Mouse (Mus musculus): ENCODE measurements around the gene Crybg2. TPM values are rescaled to one million over a fixed set of nuclear protein-coding genes. Genes with fewer than 3 reads are reported as not detected.

Gene Crybg2
- 1.2 and 2.1 TPM in 2 replicates for polyA plus RNA-seq (2012; rRNA removed)

GRCm38 (mm10) chr4:134060135-134060865 lies at the start of gene Crybg2:
Gene Crybg2 (plus strand): TSS chr4:134060815.

GRCm38 (mm10) chr4:134018779-134019145 lies 41.9 kb upstream of the Crybg2 start, which contains the start of gene Lin28a:
Gene Lin28a (minus strand): TSS chr4:134018841.

GRCm38 (mm10) chr4:134053538-134053937 lies 7.1 kb upstream of the Crybg2 start, which contains the start of gene Zfp683:
Gene Zfp683 (plus strand): TSS chr4:134053838.

GRCm38 (mm10) chr4:134094923-134095547 lies 34.4 kb downstream of the Crybg2 start, which contains the start of gene Cd52:
Gene Cd52 (minus strand): TSS chr4:134095082.

GRCm38 (mm10) chr4:134101979-134102741 lies 41.5 kb downstream of the Crybg2 start, which contains the start of gene Ubxn11:
Gene Ubxn11 (plus strand): TSS chr4:134102570.

GRCm38 (mm10) chr4:134128221-134128982 lies 67.8 kb downstream of the Crybg2 start, which contains the start of gene Sh3bgrl3:
Gene Sh3bgrl3 (minus strand): TSS chr4:134128789.

Other genes starting within 250 kb of the Crybg2 start
- 14.3 and 18.3 TPM in 2 replicates for gene Rps6ka1, start 173.0 kb upstream of the Crybg2 start, polyA plus RNA-seq (2012; rRNA removed)
- 735 and 855 TPM in 2 replicates for gene Hmgn2, start 92.2 kb upstream of the Crybg2 start, polyA plus RNA-seq (2012; rRNA removed)
- 48.2 and 49.5 TPM in 2 replicates for gene Dhdds, start 59.9 kb upstream of the Crybg2 start, polyA plus RNA-seq (2012; rRNA removed)
- 0.32 and 0.36 TPM in 2 replicates for gene Lin28a, start 42.0 kb upstream of the Crybg2 start, polyA plus RNA-seq (2012; rRNA removed)
- gene Zfp683, start 7.0 kb upstream of the Crybg2 start, polyA plus RNA-seq (2012; rRNA removed), result 0.04 TPM in 1 of 2 replicates, not detected in the other
- gene Cd52, start 34.3 kb downstream of the Crybg2 start, polyA plus RNA-seq (2012; rRNA removed), result 7.7 and 8.2 TPM in 2 replicates
- 23.9 and 27.0 TPM in 2 replicates for gene Ubxn11, start 41.8 kb downstream of the Crybg2 start, polyA plus RNA-seq (2012; rRNA removed)
- gene Sh3bgrl3, start 68.0 kb downstream of the Crybg2 start, polyA plus RNA-seq (2012; rRNA removed), result 205 and 259 TPM in 2 replicates
- gene Cep85, start 126.3 kb downstream of the Crybg2 start, polyA plus RNA-seq (2012; rRNA removed), result 28.7 and 29.6 TPM in 2 replicates
- not detected in 2 replicates for gene Gm7534, start 142.2 kb downstream of the Crybg2 start, polyA plus RNA-seq (2012; rRNA removed)
- 0.16 and 0.18 TPM in 2 replicates for gene Catsper4, start 166.6 kb downstream of the Crybg2 start, polyA plus RNA-seq (2012; rRNA removed)
- gene Cnksr1, start 177.6 kb downstream of the Crybg2 start, polyA plus RNA-seq (2012; rRNA removed), result 0.26 and 0.80 TPM in 2 replicates
- gene E130218I03Rik, start 182.8 kb downstream of the Crybg2 start, polyA plus RNA-seq (2012; rRNA removed), result 0.04 TPM in 1 of 2 replicates, not detected in the other
- 13.7 and 14.4 TPM in 2 replicates for gene Zfp593, start 184.8 kb downstream of the Crybg2 start, polyA plus RNA-seq (2012; rRNA removed)
- gene Gm30191, start 186.1 kb downstream of the Crybg2 start, polyA plus RNA-seq (2012; rRNA removed), result 0.16 TPM in 1 of 2 replicates, not detected in the other
- gene Grrp1, start 193.3 kb downstream of the Crybg2 start, polyA plus RNA-seq (2012; rRNA removed), result 14.5 and 17.0 TPM in 2 replicates
- gene Pdik1l, start 227.1 kb downstream of the Crybg2 start, polyA plus RNA-seq (2012; rRNA removed), result 15.2 and 16.8 TPM in 2 replicates